ENCODE assay signal across 8 mouse cellular contexts in the genomic region with DNA sequence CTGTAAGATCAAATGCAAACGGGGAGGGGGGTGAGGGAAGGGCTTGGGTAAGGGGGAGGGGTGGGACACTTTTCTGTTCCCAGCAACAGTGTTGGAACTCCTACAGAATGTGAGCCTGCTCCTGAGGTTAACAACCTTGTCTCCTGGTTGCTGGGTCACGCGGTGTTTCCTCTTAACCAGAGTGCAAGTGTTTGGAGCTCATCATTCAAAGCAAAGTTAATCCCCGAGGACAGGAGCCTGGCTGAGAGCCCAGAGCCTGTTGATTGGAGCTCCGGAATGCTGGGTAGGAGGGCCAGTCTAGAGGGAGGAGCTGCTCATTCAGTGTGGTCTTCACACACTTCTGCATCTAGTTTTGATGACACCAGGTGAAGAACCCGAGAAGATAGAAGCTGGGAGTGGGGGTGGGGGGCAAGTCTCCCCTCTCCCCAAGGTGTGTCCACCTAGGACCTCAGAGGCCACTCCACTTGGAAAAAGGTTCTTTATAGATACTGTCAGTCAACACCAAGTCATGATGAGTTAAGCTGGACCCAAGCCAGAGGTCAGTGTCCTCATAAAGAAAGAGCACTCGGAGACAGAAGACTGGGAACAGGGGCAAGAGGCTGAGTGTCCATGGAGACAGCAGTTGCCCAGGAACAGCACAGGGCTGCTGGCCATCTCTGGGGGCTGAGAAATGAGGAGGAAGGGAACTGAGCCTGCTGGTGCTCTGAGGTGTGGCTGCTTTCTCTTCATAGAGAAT.
A peak's percentile ranks its signal among the peaks of the same experiment; 100 is the strongest.
DNase-seq lines count a peak whose midpoint lies in the region; ATAC-seq and TF ChIP-seq lines count a peak whose summit lies in the region.

No protein-coding gene starts in this region.

- TF ChIP-seq CTCF in midbrain, postnatal 0 days (IDR thresholded peaks at IDR 0.05) = no peak

- no peaks in the 10 kb centered on the region for H3K9me3 ChIP-seq in hindbrain, embryonic 13.5 days
- H3K9me3 ChIP-seq in limb, embryonic 14.5 days (ENCODE audit: control insufficient read depth, low read length) = no peaks in the 10 kb centered on the region
- H3K9me3 ChIP-seq in midbrain, postnatal 0 days (ENCODE audit: low read length) = no peaks in the 10 kb centered on the region

- DNase-seq in urinary bladder, postnatal 14 days (ENCODE audit: low spot score) = peak; percentile 67
- DNase-seq in urinary bladder, postnatal 10 days (ENCODE audit: low spot score) = no peak
- peak; percentile 59 to 77 for DNase-seq in gastrocnemius, adult 8-10 months (ENCODE audit: low spot score in 2 of 2)
- peak; percentile 92 for DNase-seq in limb, embryonic 14.5 days (ENCODE audit: low spot score)
- peak; percentile 88 for DNase-seq in midbrain, postnatal 0 days (ENCODE audit: low spot score)
- DNase-seq in B cell, adult 2 months = no peak
- no peak for DNase-seq in thymus, postnatal 4 days

- no peaks in the 10 kb centered on the region for H3K36me3 ChIP-seq in hindbrain, embryonic 13.5 days
- no peaks in the 10 kb centered on the region for H3K36me3 ChIP-seq in limb, embryonic 14.5 days (ENCODE audit: control insufficient read depth, insufficient read depth, low read length)
- no peaks in the 10 kb centered on the region for H3K36me3 ChIP-seq in midbrain, postnatal 0 days (ENCODE audit: insufficient read depth, low read length)

- no peak overlapping the region for H3K4me3 ChIP-seq in hindbrain, embryonic 13.5 days
- H3K4me3 ChIP-seq in limb, embryonic 14.5 days (replicated peaks; ENCODE audit: low read length) = no peak overlapping the region
- H3K4me3 ChIP-seq in midbrain, postnatal 0 days (ENCODE audit: low read depth, low read length) = no peak overlapping the region

- 24% methylated on average over 7 of the region's 7 CpGs for WGBS in hindbrain, embryonic 13.5 days
- WGBS in limb, embryonic 14.5 days = 18% methylated on average over 7 of the region's 7 CpGs
- 14% methylated on average over 7 of the region's 7 CpGs for WGBS in midbrain, postnatal 0 days

- H3K27ac ChIP-seq in hindbrain, embryonic 13.5 days = no peak overlapping the region
- H3K27ac ChIP-seq in limb, embryonic 14.5 days (replicated peaks; ENCODE audit: low read depth, low read length) = no peak overlapping the region
- H3K27ac ChIP-seq in midbrain, postnatal 0 days (ENCODE audit: low read depth, low read length) = no peak overlapping the region

- TF ChIP-seq POLR2A in limb, embryonic 14.5 days (IDR thresholded peaks at IDR 0.05; ENCODE audit: borderline replicate concordance, extremely low read depth, insufficient read depth, insufficient read length) = no peak

- no peak overlapping the region for H3K4me2 ChIP-seq in hindbrain, embryonic 13.5 days
- H3K4me2 ChIP-seq in limb, embryonic 14.5 days (replicated peaks; ENCODE audit: low read depth, low read length, severe bottlenecking) = no peak overlapping the region
- no peak overlapping the region for H3K4me2 ChIP-seq in midbrain, postnatal 0 days (ENCODE audit: low read depth, low read length, poor library complexity, severe bottlenecking)

- H3K27me3 ChIP-seq in hindbrain, embryonic 13.5 days = peaks cover 63% of the 10 kb centered on the region
- H3K27me3 ChIP-seq in limb, embryonic 14.5 days (ENCODE audit: control insufficient read depth, insufficient read depth, low read length) = peaks cover 4% of the 10 kb centered on the region; the same call in 1 of the 2 replicates
- no peaks in the 10 kb centered on the region for H3K27me3 ChIP-seq in midbrain, postnatal 0 days (ENCODE audit: insufficient read depth, low read length)

- peak; percentile 88 for ATAC-seq in hindbrain, embryonic 13.5 days (ENCODE audit: low FRiP score)
- peak; percentile 86 for ATAC-seq in limb, embryonic 14.5 days (ENCODE audit: low FRiP score, low read depth)
- peak; percentile 82 for ATAC-seq in midbrain, postnatal 0 days (ENCODE audit: low FRiP score)

- H3K9ac ChIP-seq in hindbrain, embryonic 13.5 days = no peak overlapping the region
- no peak overlapping the region for H3K9ac ChIP-seq in limb, embryonic 14.5 days (ENCODE audit: low read depth, low read length, severe bottlenecking)
- no peak overlapping the region for H3K9ac ChIP-seq in midbrain, postnatal 0 days (replicated peaks; ENCODE audit: low read length, poor library complexity, severe bottlenecking)

- H3K4me1 ChIP-seq in hindbrain, embryonic 13.5 days (replicated peaks) = peaks cover 23% of the 10 kb centered on the region
- H3K4me1 ChIP-seq in limb, embryonic 14.5 days (ENCODE audit: control insufficient read depth, insufficient read depth, low read length) = peaks cover 20% of the 10 kb centered on the region
- peaks cover 5% of the 10 kb centered on the region; the same call in 1 of the 2 replicates for H3K4me1 ChIP-seq in midbrain, postnatal 0 days (ENCODE audit: insufficient read depth, low read length)

Comparison
In these comparisons a context has a peak if more than half of its experiments do, and no peak if none do; other contexts are left out.
1. DNase-seq: peak in urinary bladder, postnatal 14 days (single experiment), gastrocnemius, adult 8-10 months (2 of 2), limb, embryonic 14.5 days (single experiment) and midbrain, postnatal 0 days (single experiment); none in urinary bladder, postnatal 10 days (single experiment), B cell, adult 2 months (0 of 2) and thymus, postnatal 4 days (single experiment).
2. Peak in every context shown above with its lines, with median percentiles within 50 percentile points of each other: ATAC-seq.